Mouse (Mus musculus) lung, postnatal 36 days (tissue): ENCODE measurements around the gene Lrba.
A peak's percentile ranks its signal among the peaks of the same experiment; 100 is the strongest.

Experiments
- DNase-seq: peaks from one replicate; pipeline ENCODE4 v3.0.0; 2022; ENCODE audit warnings: mixed read lengths

Gene Lrba

DNA sequence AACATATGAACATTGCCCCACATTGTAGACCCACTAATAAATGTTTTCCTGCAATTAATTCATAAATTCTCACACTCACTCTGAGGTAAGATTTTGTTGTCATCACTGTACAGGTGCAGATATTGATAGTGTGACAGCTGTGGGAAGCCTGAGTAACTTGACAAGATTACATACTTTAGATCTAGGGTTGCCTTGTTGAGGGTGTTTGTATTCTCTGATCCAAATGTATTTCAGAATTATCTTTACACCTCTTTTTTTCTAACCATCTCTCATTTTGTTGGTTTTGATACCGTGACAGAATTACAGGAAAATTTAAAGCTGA is 336.5 kb downstream of the Lrba start:
- no peak for DNase-seq

DNA sequence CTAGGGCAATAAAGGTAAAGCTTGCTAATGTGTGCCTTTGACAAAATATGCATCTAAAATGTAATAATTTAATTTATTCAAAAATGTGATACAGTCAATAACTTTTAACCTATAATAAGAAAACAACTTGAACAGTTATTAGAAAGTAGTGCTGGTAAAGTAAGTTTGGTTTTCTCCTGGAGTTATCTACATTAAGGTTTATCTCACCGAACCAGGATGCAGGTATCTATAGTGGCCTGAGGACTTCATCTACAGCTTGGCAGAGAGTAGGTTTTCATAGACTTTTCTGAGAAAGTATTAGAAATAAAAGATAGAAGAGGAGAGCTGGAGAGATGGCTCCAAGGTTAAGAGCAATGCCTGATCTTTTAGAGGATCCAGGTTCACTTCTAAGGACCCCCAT is 336.9 kb downstream of the Lrba start:
- DNase-seq = no peak

GRCm38 (mm10) chr3:86567312-86567711 is 342.8 kb downstream of the Lrba start:
- no peak for DNase-seq

GRCm38 (mm10) chr3:86571518-86571917 is 347.0 kb downstream of the Lrba start:
- DNase-seq = no peak

- DNase-seq = no peak
Measured at GRCm38 (mm10) chr3:86572519-86573244, 348.2 kb downstream of the Lrba start.

GRCm38 (mm10) chr3:86575312-86575711 is 350.8 kb downstream of the Lrba start:
- no peak for DNase-seq

GRCm38 (mm10) chr3:86602284-86602683 is 377.8 kb downstream of the Lrba start:
- no peak for DNase-seq

- no peak for DNase-seq
Measured at GRCm38 (mm10) chr3:86605775-86606174, 381.3 kb downstream of the Lrba start.

DNA sequence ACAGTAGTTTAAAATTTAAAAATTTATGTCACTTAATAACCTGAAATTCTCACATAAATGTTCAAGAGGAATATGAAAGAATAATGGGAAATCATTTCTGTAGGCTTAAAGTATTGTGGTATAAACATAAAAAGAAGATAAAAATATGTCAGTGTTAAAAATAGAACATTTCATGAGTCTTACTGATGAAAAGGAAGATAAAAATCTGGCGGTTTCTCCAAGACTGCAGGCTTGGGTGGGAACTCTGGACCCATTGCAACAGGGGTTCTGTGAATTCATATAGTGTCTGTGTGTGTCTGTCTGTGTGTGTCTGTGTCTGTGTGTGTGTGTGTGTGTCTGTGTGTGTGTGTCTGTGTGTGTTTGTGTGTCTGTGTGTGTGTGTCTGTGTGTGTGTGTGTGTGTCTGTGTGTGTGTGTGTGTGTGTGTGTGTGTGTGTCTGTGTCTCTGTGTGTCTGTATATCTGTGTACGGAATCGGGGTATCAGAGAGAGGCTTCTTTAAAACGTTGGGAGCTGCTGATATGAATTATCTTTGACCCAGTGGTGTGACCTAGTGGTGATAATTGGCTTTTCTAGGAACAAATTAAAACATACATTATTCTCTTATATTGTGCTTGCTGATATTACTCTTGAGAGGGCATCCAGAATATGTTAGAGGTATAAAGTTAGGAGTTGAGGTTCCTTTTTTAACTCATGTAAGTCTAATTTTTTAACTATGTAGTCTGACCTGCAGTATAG is 402.7 kb downstream of the Lrba start:
- DNase-seq = no peak

DNA sequence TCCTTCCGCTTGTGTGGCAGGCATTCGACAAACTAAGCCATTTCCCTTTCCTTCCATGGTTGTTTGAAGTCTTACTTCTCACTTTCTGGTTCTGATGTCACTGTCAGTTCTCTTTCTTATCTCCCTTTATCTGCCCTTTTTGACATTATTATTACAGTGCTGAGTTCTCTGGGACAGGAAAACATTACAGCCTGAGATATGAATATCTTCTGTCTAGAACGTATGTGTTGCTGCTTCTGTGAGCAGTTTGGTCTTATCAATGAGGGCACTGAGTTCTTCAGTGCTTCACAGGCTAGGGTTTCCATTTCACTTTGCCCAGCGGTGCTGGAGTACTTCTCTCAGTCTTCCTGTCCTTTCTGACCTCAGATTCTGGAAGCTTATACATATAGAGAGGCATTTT is 404.9 kb downstream of the Lrba start:
- DNase-seq = no peak

DNA sequence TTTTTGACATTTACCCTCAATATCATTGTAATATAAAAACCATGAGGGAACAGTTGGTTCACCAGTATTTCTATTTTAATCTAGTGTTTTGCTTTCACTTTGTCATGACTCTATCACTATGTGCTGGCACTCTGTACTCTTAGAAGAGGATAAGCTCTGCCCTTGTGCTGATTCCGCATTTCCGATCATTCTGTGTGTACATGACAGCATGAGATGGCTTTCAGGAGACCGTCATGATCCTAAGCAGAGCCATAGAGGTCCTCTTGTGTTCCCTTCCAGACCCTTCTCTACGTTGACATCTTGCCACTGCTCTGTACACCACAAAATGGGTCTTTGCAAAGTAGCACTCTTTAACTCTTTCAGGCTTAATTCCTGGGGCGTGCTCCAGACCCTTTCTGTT is 411.0 kb downstream of the Lrba start:
- peak; percentile 2 for DNase-seq

DNA sequence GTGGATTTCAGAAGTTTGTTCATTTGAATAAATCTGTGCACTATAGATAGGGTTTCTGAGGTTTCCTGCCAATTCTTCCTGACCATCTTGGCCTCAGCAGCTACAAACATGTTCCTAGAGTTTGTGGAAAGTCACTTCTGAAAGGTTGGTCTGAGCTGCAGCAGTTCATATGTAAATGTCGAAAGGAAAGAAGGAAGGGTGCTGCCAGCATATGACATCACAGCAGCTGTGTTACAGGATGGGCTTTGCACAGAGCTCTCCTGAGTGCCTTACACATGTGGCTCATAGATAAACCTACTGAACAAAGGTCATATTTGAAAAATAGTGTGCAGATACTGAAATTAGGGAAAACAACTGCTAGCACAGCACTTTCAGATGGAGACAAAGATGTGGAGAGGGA is 411.5 kb downstream of the Lrba start:
- no peak for DNase-seq

GRCm38 (mm10) chr3:86638552-86639348 is 414.3 kb downstream of the Lrba start:
- no peak for DNase-seq

GRCm38 (mm10) chr3:86641393-86641792 is 416.9 kb downstream of the Lrba start:
- DNase-seq = no peak

DNA sequence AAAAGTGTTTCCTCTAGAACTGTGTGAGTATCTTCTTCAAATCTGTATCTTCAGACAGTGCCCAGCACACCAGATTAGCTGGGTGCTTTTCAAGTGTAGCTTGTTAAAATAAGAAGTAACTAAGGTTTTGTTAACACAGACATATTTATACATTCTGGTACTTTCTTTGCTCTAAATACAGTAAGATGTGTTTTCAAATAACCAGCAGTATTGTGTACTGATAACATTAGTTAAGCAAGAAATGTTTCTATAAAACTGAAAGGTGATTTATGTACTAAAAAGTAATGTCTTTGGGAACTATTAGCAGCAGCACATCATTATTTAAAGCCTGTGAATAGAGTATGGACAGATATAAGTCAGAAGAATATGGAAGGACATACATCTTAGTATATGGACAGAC is 417.3 kb downstream of the Lrba start:
- no peak for DNase-seq

- no peak for DNase-seq
Measured at GRCm38 (mm10) chr3:86646771-86647170, 422.3 kb downstream of the Lrba start.

DNA sequence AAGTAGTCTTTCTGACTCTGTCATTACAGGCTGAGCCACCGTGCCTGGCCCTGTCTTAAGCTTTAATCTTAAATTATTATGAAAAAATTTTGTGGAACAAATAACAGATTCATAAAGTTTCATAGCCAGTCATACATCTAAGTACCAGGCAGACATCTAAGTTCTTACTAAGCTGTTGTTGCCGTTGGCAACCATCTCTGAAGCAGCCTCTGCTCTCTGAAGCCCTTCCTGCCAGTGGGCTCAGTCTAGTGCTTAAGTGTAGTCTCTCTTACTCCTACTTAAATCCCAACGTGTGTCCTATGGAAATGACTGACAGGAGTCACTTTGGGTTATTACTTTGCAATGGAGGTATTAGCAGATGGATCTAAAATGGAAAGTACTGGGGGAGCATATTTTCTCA is 426.5 kb downstream of the Lrba start:
- no peak for DNase-seq

- DNase-seq = no peak
Measured at GRCm38 (mm10) chr3:86659326-86659725, 434.8 kb downstream of the Lrba start.

- no peak for DNase-seq
Measured at GRCm38 (mm10) chr3:86664399-86664798, 439.9 kb downstream of the Lrba start.

- no peak for DNase-seq
Measured at GRCm38 (mm10) chr3:86668146-86668545, 443.7 kb downstream of the Lrba start.

- no peak for DNase-seq
Measured at GRCm38 (mm10) chr3:86677573-86678155, 453.2 kb downstream of the Lrba start.

GRCm38 (mm10) chr3:86687571-86688209 is 463.2 kb downstream of the Lrba start:
- DNase-seq = no peak

DNA sequence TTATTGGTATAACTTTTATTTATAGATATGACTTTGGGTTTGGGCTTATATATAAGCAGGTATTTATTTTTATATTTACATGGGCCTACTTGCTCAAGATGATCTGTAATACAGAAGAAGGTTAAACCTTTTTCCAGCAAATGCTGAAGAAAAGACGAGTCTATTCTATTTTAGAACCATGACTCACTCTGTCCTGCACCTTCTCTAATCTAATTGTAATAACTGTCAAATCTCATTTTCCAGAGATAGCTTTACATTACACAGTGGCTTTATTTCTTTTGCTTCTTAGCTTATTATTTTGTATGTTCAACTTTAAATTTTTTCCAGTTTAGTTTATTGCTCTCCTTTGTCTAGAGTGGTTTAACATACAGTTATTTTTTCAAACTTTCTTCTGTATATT is 464.0 kb downstream of the Lrba start:
- DNase-seq = no peak
